Mouse (Mus musculus): ENCODE results near the gene Bbox1.

DNA sequence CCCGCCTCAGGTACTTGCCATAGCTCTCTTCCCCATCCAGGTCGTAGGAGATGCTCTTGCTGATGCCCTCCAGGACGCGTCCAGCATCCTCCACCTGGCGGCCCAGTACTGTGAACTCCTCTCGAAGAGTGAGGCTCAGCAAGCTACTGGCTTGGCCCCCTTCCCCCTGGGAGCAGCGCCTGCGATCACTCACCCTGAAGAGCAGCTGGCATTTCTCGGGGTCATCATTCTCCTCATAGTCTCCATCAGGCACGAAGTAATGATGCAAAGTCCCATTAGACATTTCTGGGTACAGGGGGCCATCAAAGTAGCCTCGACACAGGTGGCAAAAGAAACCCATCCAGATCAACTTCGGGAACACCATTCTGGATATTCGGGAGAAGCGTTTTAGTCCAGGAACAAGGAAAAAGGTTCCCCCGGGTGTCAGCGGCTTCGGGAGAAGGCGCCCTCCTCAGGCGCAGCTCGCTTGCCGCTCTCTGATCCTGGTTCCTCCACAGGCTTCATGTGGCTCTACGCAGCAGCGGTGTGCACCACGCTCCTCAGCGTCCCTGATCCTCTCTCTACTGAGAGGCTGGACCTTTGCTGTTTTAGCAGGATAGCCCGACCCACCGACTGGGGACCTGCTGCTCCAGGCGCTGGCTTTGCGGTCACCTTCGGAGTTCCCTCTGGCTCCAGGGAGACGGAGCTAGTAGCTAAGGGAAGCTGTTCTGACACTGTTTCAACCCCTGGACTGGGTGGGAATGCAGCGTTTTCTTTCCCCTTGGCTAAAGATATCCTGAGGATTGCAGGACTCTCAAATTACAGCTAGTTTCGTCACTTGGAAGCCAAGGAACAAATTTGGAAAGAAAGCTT is 48.3 kb upstream of the Bbox1 start, which contains the start of gene Fibin:
- peak; percentile 49; the same call in 1 of the 2 replicates for TF ChIP-seq CTCF (IDR thresholded peaks at IDR 0.05; ENCODE audit: borderline replicate concordance, insufficient read depth, low read length)
- TF ChIP-seq POLR2A (IDR thresholded peaks at IDR 0.05; ENCODE audit: low read depth, low read length): peak; percentile 92
